Mouse (Mus musculus): ENCODE data around the gene Emilin1. TPM values are rescaled to one million over a fixed set of nuclear protein-coding genes. Genes with fewer than 3 reads are reported as not detected.

Emilin1 gene
- polyA plus RNA-seq, 1 experiment from 2014 or later: 306 TPM

- Histone ChIP-seq H3K4me3 (replicated peaks) (no peak overlapping the region), H3K4me2 (no peak overlapping the region), H3K9me3 (replicated peaks) (no peaks in the 10 kb centered on the region), H3K9ac (no peak overlapping the region), H3K4me1 (peaks cover 26% of the 10 kb centered on the region), H3K27ac (no peak overlapping the region), H3K27me3 (no peaks in the 10 kb centered on the region), H3K36me3 (no peaks in the 10 kb centered on the region)
- ATAC-seq (replicated peaks; ENCODE audit: low FRiP score): no peak
- WGBS: 81% methylated on average over 2 of the region's 2 CpGs
Measured at GRCm38 (mm10) chr5:30969440-30969839, 56.2 kb downstream of the Emilin1 start.

Other genes with a start within 250 kb of the Emilin1 start
- gene Cenpa, start 246.6 kb upstream of the Emilin1 start, polyA plus RNA-seq (2015; fragmentation: Nextera tagmentation; extraction: Ambion mirVana): 298 and 308 TPM in 2 replicates
- gene Dpysl5, start 201.8 kb upstream of the Emilin1 start, polyA plus RNA-seq (2015; fragmentation: Nextera tagmentation; extraction: Ambion mirVana): 6.8 and 7.7 TPM in 2 replicates
- 22.4 and 23.6 TPM in 2 replicates for gene Mapre3, start 98.8 kb upstream of the Emilin1 start, polyA plus RNA-seq (2015; fragmentation: Nextera tagmentation; extraction: Ambion mirVana)
- gene Tmem214, start 45.4 kb upstream of the Emilin1 start, polyA plus RNA-seq (2015; fragmentation: Nextera tagmentation; extraction: Ambion mirVana): 82.4 and 93.2 TPM in 2 replicates
- gene Agbl5, start 24.7 kb upstream of the Emilin1 start, polyA plus RNA-seq (2015; fragmentation: Nextera tagmentation; extraction: Ambion mirVana): 20.6 and 25.9 TPM in 2 replicates
- gene Ost4, start 5.6 kb upstream of the Emilin1 start, polyA plus RNA-seq (2015; fragmentation: Nextera tagmentation; extraction: Ambion mirVana): 491 and 504 TPM in 2 replicates
- 29.3 and 29.7 TPM in 2 replicates for gene Khk, start 8.0 kb downstream of the Emilin1 start, polyA plus RNA-seq (2015; fragmentation: Nextera tagmentation; extraction: Ambion mirVana)
- gene Cgref1, start 32.2 kb downstream of the Emilin1 start, polyA plus RNA-seq (2015; fragmentation: Nextera tagmentation; extraction: Ambion mirVana): 12.5 and 17.4 TPM in 2 replicates
- 146 and 151 TPM in 2 replicates for gene Preb, start 47.0 kb downstream of the Emilin1 start, polyA plus RNA-seq (2015; fragmentation: Nextera tagmentation; extraction: Ambion mirVana)
- 1.6 and 1.8 TPM in 2 replicates for gene Tcf23, start 55.3 kb downstream of the Emilin1 start, polyA plus RNA-seq (2015; fragmentation: Nextera tagmentation; extraction: Ambion mirVana)
- 145 and 149 TPM in 2 replicates for gene Atraid, start 134.9 kb downstream of the Emilin1 start, polyA plus RNA-seq (2015; fragmentation: Nextera tagmentation; extraction: Ambion mirVana)
- gene Slc5a6, start 135.5 kb downstream of the Emilin1 start, polyA plus RNA-seq (2015; fragmentation: Nextera tagmentation; extraction: Ambion mirVana): 10.4 and 11.8 TPM in 2 replicates
- 32.5 and 36.2 TPM in 2 replicates for gene Cad, start 141.4 kb downstream of the Emilin1 start, polyA plus RNA-seq (2015; fragmentation: Nextera tagmentation; extraction: Ambion mirVana)
- not detected in 2 replicates for gene Dnajc5g, start 192.9 kb downstream of the Emilin1 start, polyA plus RNA-seq (2015; fragmentation: Nextera tagmentation; extraction: Ambion mirVana)
- 2.8 and 3.1 TPM in 2 replicates for gene Slc30a3, start 194.8 kb downstream of the Emilin1 start, polyA plus RNA-seq (2015; fragmentation: Nextera tagmentation; extraction: Ambion mirVana)
- 1.2 and 1.6 TPM in 2 replicates for gene Trim54, start 203.3 kb downstream of the Emilin1 start, polyA plus RNA-seq (2015; fragmentation: Nextera tagmentation; extraction: Ambion mirVana)
- not detected in 2 replicates for gene Ucn, start 225.4 kb downstream of the Emilin1 start, polyA plus RNA-seq (2015; fragmentation: Nextera tagmentation; extraction: Ambion mirVana)
- gene Mpv17, start 240.8 kb downstream of the Emilin1 start, polyA plus RNA-seq (2015; fragmentation: Nextera tagmentation; extraction: Ambion mirVana): 62.6 and 76.8 TPM in 2 replicates